Mouse (Mus musculus): ENCODE data around the gene 4931428L18Rik.
"Not testable (repeated sequence)": the region's sequence is repeated elsewhere in the genome, so short reads cannot be mapped to it uniquely, and the experiment has no call there.

The 4931428L18Rik gene

GRCm38 (mm10) chr1:31058861-31059351, 163.6 kb downstream of the 4931428L18Rik start:
- peak in 1 of 2 experiments; percentile 2 for DNase-seq (ENCODE audit: low spot score in 2 of 2)

- no peak for DNase-seq (ENCODE audit: low spot score in 2 of 2)
These were observed 164.3 kb downstream of the 4931428L18Rik start for GRCm38 (mm10) chr1:31058196-31058595.

- peak in 1 of 2 experiments; percentile 27 for DNase-seq (ENCODE audit: low spot score in 2 of 2)
These were observed 171.0 kb downstream of the 4931428L18Rik start for GRCm38 (mm10) chr1:31051370-31051921.

GRCm38 (mm10) chr1:31049954-31050652, 172.4 kb downstream of the 4931428L18Rik start:
- peak; percentile 10 to 68 for DNase-seq (ENCODE audit: low spot score in 2 of 2)

GRCm38 (mm10) chr1:31043208-31043607, 179.3 kb downstream of the 4931428L18Rik start:
- DNase-seq (ENCODE audit: low spot score in 2 of 2), result no peak

- no peak for DNase-seq (ENCODE audit: low spot score in 2 of 2)
These were observed 179.7 kb downstream of the 4931428L18Rik start for GRCm38 (mm10) chr1:31042793-31043192.

- DNase-seq (ENCODE audit: low spot score in 2 of 2), result no peak
These were observed 188.5 kb downstream of the 4931428L18Rik start for GRCm38 (mm10) chr1:31033851-31034534.

- no peak for DNase-seq (ENCODE audit: low spot score in 2 of 2)
These were observed 190.1 kb downstream of the 4931428L18Rik start for GRCm38 (mm10) chr1:31032351-31032750.

- no peak for DNase-seq (ENCODE audit: low spot score in 2 of 2)
These were observed 199.3 kb downstream of the 4931428L18Rik start for GRCm38 (mm10) chr1:31023173-31023572.

GRCm38 (mm10) chr1:31019283-31019682, 203.2 kb downstream of the 4931428L18Rik start:
- peak in 1 of 2 experiments; percentile 45 for DNase-seq (ENCODE audit: low spot score in 2 of 2)

- no peak for DNase-seq (ENCODE audit: low spot score in 2 of 2)
These were observed 205.1 kb downstream of the 4931428L18Rik start for GRCm38 (mm10) chr1:31017377-31017776.

GRCm38 (mm10) chr1:31016068-31016467, 206.4 kb downstream of the 4931428L18Rik start:
- no peak for DNase-seq (ENCODE audit: low spot score in 2 of 2)

- no peak for DNase-seq (ENCODE audit: low spot score in 2 of 2)
These were observed 207.2 kb downstream of the 4931428L18Rik start for GRCm38 (mm10) chr1:31015261-31015660.

GRCm38 (mm10) chr1:30977868-30978267, 244.6 kb downstream of the 4931428L18Rik start, which contains the start of gene AC153137.1:
AC153137.1 (minus strand) TSS chr1:30977968.
- not testable (repeated sequence) for DNase-seq (ENCODE audit: low spot score in 2 of 2)

GRCm38 (mm10) chr1:30977239-30977638, 245.2 kb downstream of the 4931428L18Rik start:
- not testable (repeated sequence) for DNase-seq (ENCODE audit: low spot score in 2 of 2)

- no peak for DNase-seq (ENCODE audit: low spot score in 2 of 2)
These were observed 270.7 kb downstream of the 4931428L18Rik start for GRCm38 (mm10) chr1:30951795-30952194.

GRCm38 (mm10) chr1:30950456-30950835, 272.0 kb downstream of the 4931428L18Rik start:
- DNase-seq (ENCODE audit: low spot score in 2 of 2), result no peak

- peak; percentile 95 for DNase-seq (ENCODE audit: low spot score in 2 of 2)
These were observed 272.6 kb downstream of the 4931428L18Rik start for GRCm38 (mm10) chr1:30949710-30950455.

- peak; percentile 60 for DNase-seq (ENCODE audit: low spot score in 2 of 2)
These were observed 273.4 kb downstream of the 4931428L18Rik start for GRCm38 (mm10) chr1:30948950-30949639.

- DNase-seq (ENCODE audit: low spot score in 2 of 2), result peak in 1 of 2 experiments; percentile 3
These were observed 274.0 kb downstream of the 4931428L18Rik start for GRCm38 (mm10) chr1:30948361-30948949.
